Mouse (Mus musculus): ENCODE results near the gene Timp3. TPM values are rescaled to one million over a fixed set of nuclear protein-coding genes. Genes with fewer than 3 reads are reported as not detected.

Gene Timp3
- polyA plus RNA-seq (2011; ENCODE audit: insufficient read depth, insufficient read length, low read depth, missing spikeins), result 13.3 and 14.1 TPM in 2 replicates

GRCm38 (mm10) chr10:86300293-86301116 lies at the start of gene Timp3:
TSS of gene Timp3 (plus strand) at chr10:86300372.
- no peak for TF ChIP-seq CTCF (IDR thresholded peaks at IDR 0.05; ENCODE audit: low read depth, low read length)
- TF ChIP-seq POLR2A (IDR thresholded peaks at IDR 0.05; ENCODE audit: insufficient read depth, low read length), result no peak
- no peak for TF ChIP-seq EP300 (IDR thresholded peaks at IDR 0.05; ENCODE audit: insufficient read depth, low read depth, low read length)
- Histone ChIP-seq H3K36me3 (ENCODE audit: control insufficient read depth, insufficient read depth, low read length, poor library complexity, severe bottlenecking) (no peaks in the 10 kb centered on the region), H3K27ac (ENCODE audit: insufficient read depth, low read length) (no peak within 1 kb of the TSS), H3K9ac (ENCODE audit: low read depth, poor library complexity, severe bottlenecking) (peak within 1 kb of the TSS; percentile 25), H3K27me3 (ENCODE audit: control insufficient read depth, insufficient read depth, low read length, poor library complexity, severe bottlenecking) (no peaks in the 10 kb centered on the region), H3K4me1 (ENCODE audit: control insufficient read depth, insufficient read depth, low read length) (no peaks in the 10 kb centered on the region), H3K4me3 (ENCODE audit: low read depth, low read length) (peak within 1 kb of the TSS; percentile 61), H3K9me3 (replicated peaks; ENCODE audit: control insufficient read depth, insufficient read depth, low read length, poor library complexity, severe bottlenecking) (no peaks in the 10 kb centered on the region)

- Histone ChIP-seq H3K4me1 (ENCODE audit: control insufficient read depth, insufficient read depth, low read length) (no peaks in the 10 kb centered on the region), H3K9ac (ENCODE audit: low read depth, poor library complexity, severe bottlenecking) (no peak overlapping the region), H3K27me3 (ENCODE audit: control insufficient read depth, insufficient read depth, low read length, poor library complexity, severe bottlenecking) (no peaks in the 10 kb centered on the region), H3K9me3 (replicated peaks; ENCODE audit: control insufficient read depth, insufficient read depth, low read length, poor library complexity, severe bottlenecking) (no peaks in the 10 kb centered on the region), H3K4me3 (ENCODE audit: low read depth, low read length) (no peak overlapping the region), H3K27ac (ENCODE audit: insufficient read depth, low read length) (no peak overlapping the region), H3K36me3 (ENCODE audit: control insufficient read depth, insufficient read depth, low read length, poor library complexity, severe bottlenecking) (no peaks in the 10 kb centered on the region)
- TF ChIP-seq CTCF (IDR thresholded peaks at IDR 0.05; ENCODE audit: low read depth, low read length), result no peak
- no peak for TF ChIP-seq EP300 (IDR thresholded peaks at IDR 0.05; ENCODE audit: insufficient read depth, low read depth, low read length)
Observed at GRCm38 (mm10) chr10:86256221-86256620, 44.0 kb upstream of the Timp3 start.

GRCm38 (mm10) chr10:86257045-86257444 lies 43.1 kb upstream of the Timp3 start:
- Histone ChIP-seq H3K4me1 (ENCODE audit: control insufficient read depth, insufficient read depth, low read length) (no peaks in the 10 kb centered on the region), H3K27ac (ENCODE audit: insufficient read depth, low read length) (no peak overlapping the region), H3K4me3 (ENCODE audit: low read depth, low read length) (no peak overlapping the region), H3K9me3 (replicated peaks; ENCODE audit: control insufficient read depth, insufficient read depth, low read length, poor library complexity, severe bottlenecking) (no peaks in the 10 kb centered on the region), H3K36me3 (ENCODE audit: control insufficient read depth, insufficient read depth, low read length, poor library complexity, severe bottlenecking) (no peaks in the 10 kb centered on the region), H3K9ac (ENCODE audit: low read depth, poor library complexity, severe bottlenecking) (no peak overlapping the region), H3K27me3 (ENCODE audit: control insufficient read depth, insufficient read depth, low read length, poor library complexity, severe bottlenecking) (no peaks in the 10 kb centered on the region)
- TF ChIP-seq CTCF (IDR thresholded peaks at IDR 0.05; ENCODE audit: low read depth, low read length) (no peak), POLR2A (IDR thresholded peaks at IDR 0.05; ENCODE audit: insufficient read depth, low read length) (no peak), EP300 (IDR thresholded peaks at IDR 0.05; ENCODE audit: insufficient read depth, low read depth, low read length) (no peak)

- no peak overlapping the region for H3K27ac ChIP-seq (ENCODE audit: insufficient read depth, low read length)
- H3K4me1 ChIP-seq (ENCODE audit: control insufficient read depth, insufficient read depth, low read length), result no peaks in the 10 kb centered on the region
- TF ChIP-seq POLR2A (IDR thresholded peaks at IDR 0.05; ENCODE audit: insufficient read depth, low read length) (no peak), EP300 (IDR thresholded peaks at IDR 0.05; ENCODE audit: insufficient read depth, low read depth, low read length) (no peak), CTCF (IDR thresholded peaks at IDR 0.05; ENCODE audit: low read depth, low read length) (no peak)
- H3K4me3 ChIP-seq (ENCODE audit: low read depth, low read length), result no peak overlapping the region
- no peaks in the 10 kb centered on the region for H3K36me3 ChIP-seq (ENCODE audit: control insufficient read depth, insufficient read depth, low read length, poor library complexity, severe bottlenecking)
- no peaks in the 10 kb centered on the region for H3K9me3 ChIP-seq (replicated peaks; ENCODE audit: control insufficient read depth, insufficient read depth, low read length, poor library complexity, severe bottlenecking)
- no peak overlapping the region for H3K9ac ChIP-seq (ENCODE audit: low read depth, poor library complexity, severe bottlenecking)
- no peaks in the 10 kb centered on the region for H3K27me3 ChIP-seq (ENCODE audit: control insufficient read depth, insufficient read depth, low read length, poor library complexity, severe bottlenecking)
Observed at GRCm38 (mm10) chr10:86258046-86258445, 42.1 kb upstream of the Timp3 start.

- H3K9ac ChIP-seq (ENCODE audit: low read depth, poor library complexity, severe bottlenecking), result no peak overlapping the region
- no peak for TF ChIP-seq POLR2A (IDR thresholded peaks at IDR 0.05; ENCODE audit: insufficient read depth, low read length)
- TF ChIP-seq CTCF (IDR thresholded peaks at IDR 0.05; ENCODE audit: low read depth, low read length), result no peak
- no peak for TF ChIP-seq EP300 (IDR thresholded peaks at IDR 0.05; ENCODE audit: insufficient read depth, low read depth, low read length)
- no peaks in the 10 kb centered on the region for H3K27me3 ChIP-seq (ENCODE audit: control insufficient read depth, insufficient read depth, low read length, poor library complexity, severe bottlenecking)
- no peak overlapping the region for H3K4me3 ChIP-seq (ENCODE audit: low read depth, low read length)
- no peaks in the 10 kb centered on the region for H3K4me1 ChIP-seq (ENCODE audit: control insufficient read depth, insufficient read depth, low read length)
- no peaks in the 10 kb centered on the region for H3K9me3 ChIP-seq (replicated peaks; ENCODE audit: control insufficient read depth, insufficient read depth, low read length, poor library complexity, severe bottlenecking)
- H3K27ac ChIP-seq (ENCODE audit: insufficient read depth, low read length), result no peak overlapping the region
- no peaks in the 10 kb centered on the region for H3K36me3 ChIP-seq (ENCODE audit: control insufficient read depth, insufficient read depth, low read length, poor library complexity, severe bottlenecking)
Observed at GRCm38 (mm10) chr10:86258992-86259391, 41.2 kb upstream of the Timp3 start.

GRCm38 (mm10) chr10:86261725-86262124 lies 38.4 kb upstream of the Timp3 start:
- Histone ChIP-seq H3K36me3 (ENCODE audit: control insufficient read depth, insufficient read depth, low read length, poor library complexity, severe bottlenecking) (no peaks in the 10 kb centered on the region), H3K27ac (ENCODE audit: insufficient read depth, low read length) (no peak overlapping the region), H3K27me3 (ENCODE audit: control insufficient read depth, insufficient read depth, low read length, poor library complexity, severe bottlenecking) (no peaks in the 10 kb centered on the region), H3K4me3 (ENCODE audit: low read depth, low read length) (no peak overlapping the region), H3K9me3 (replicated peaks; ENCODE audit: control insufficient read depth, insufficient read depth, low read length, poor library complexity, severe bottlenecking) (no peaks in the 10 kb centered on the region), H3K9ac (ENCODE audit: low read depth, poor library complexity, severe bottlenecking) (no peak overlapping the region), H3K4me1 (ENCODE audit: control insufficient read depth, insufficient read depth, low read length) (no peaks in the 10 kb centered on the region)
- TF ChIP-seq CTCF (IDR thresholded peaks at IDR 0.05; ENCODE audit: low read depth, low read length) (no peak), POLR2A (IDR thresholded peaks at IDR 0.05; ENCODE audit: insufficient read depth, low read length) (no peak), EP300 (IDR thresholded peaks at IDR 0.05; ENCODE audit: insufficient read depth, low read depth, low read length) (no peak)

Data from ES-Bruce4 (cell line).